Mouse (Mus musculus) ES-E14 (cell line): ENCODE measurements around the gene Cerk. TPM values are rescaled to one million over a fixed set of nuclear protein-coding genes. Genes with fewer than 3 reads are reported as not detected.

ENCODE experiments used
- DNase-seq: peaks from one replicate; pipeline ENCODE4 v3.0.0-alpha.2; 2013; ENCODE audit warnings: low read depth, low spot score
- H3K27ac ChIP-seq: 2 replicates; pipeline ENCODE4 v1.5.1; 2012; ENCODE audit warnings: low read depth, mild to moderate bottlenecking, low read length, moderate library complexity, mixed read lengths; ENCODE audit not compliant: poor library complexity, insufficient read depth, severe bottlenecking
- H3K36me3 ChIP-seq: 2 replicates; pipeline ENCODE4 v1.6.1; 2012; ENCODE audit warnings: mild to moderate bottlenecking, low read length, moderate library complexity, mixed read lengths; ENCODE audit not compliant: control insufficient read depth, poor library complexity, insufficient read depth, severe bottlenecking
- H3K4me1 ChIP-seq, 2 experiments: fragments of 150-350 bp in 1 of 2; sonication (generic) in 1 of 2; 2 replicates each; pipeline ENCODE4 v1.6.1; 2012; ENCODE audit warnings: low read length in 2 of 2, mild to moderate bottlenecking in 1 of 2, mixed read lengths in 1 of 2; ENCODE audit not compliant: control insufficient read depth in 2 of 2, insufficient read depth in 2 of 2, poor library complexity in 1 of 2
- H3K4me3 ChIP-seq, 2 experiments: fragments of 150-350 bp in 1 of 2; sonication (generic) in 1 of 2; 2 replicates each; pipeline ENCODE4 v1.5.1; 2012; ENCODE audit warnings: low read length in 2 of 2, low read depth in 1 of 2, mild to moderate bottlenecking in 1 of 2, mixed read lengths in 1 of 2; ENCODE audit not compliant: insufficient read depth in 1 of 2, poor library complexity in 1 of 2, severe bottlenecking in 1 of 2
- H3K9ac ChIP-seq: 2 replicates; pipeline ENCODE4 v1.6.1; 2012; ENCODE audit warnings: low read depth, mild to moderate bottlenecking, low read length, mixed read lengths; ENCODE audit not compliant: poor library complexity, insufficient read depth, severe bottlenecking
- H3K9me3 ChIP-seq: fragments of 150-350 bp; sonication (generic); 2 replicates; pipeline ENCODE4 v1.6.1; 2012; ENCODE audit warnings: low read depth, mild to moderate bottlenecking, low read length; ENCODE audit not compliant: control insufficient read depth, insufficient read depth
- CHD2 ChIP-seq: IDR thresholded peaks from 2 replicates; pipeline ENCODE4 v1.6.1; 2014; ENCODE audit warnings: mild to moderate bottlenecking, low read depth, low read length, inconsistent platforms
- HCFC1 ChIP-seq: IDR thresholded peaks from 2 replicates; pipeline ENCODE4 v1.6.1; 2012; ENCODE audit warnings: low read length, inconsistent platforms, borderline replicate concordance; ENCODE audit not compliant: insufficient read depth
- MAFK ChIP-seq: IDR thresholded peaks from 2 replicates; pipeline ENCODE4 v1.6.1; 2014; ENCODE audit warnings: mild to moderate bottlenecking, low read depth, low read length, inconsistent platforms; ENCODE audit not compliant: insufficient read depth
- ZC3H11A ChIP-seq: IDR thresholded peaks from 2 replicates; pipeline ENCODE4 v1.6.1; 2012; ENCODE audit warnings: low read depth, mild to moderate bottlenecking, inconsistent platforms, low read length, borderline replicate concordance
- ZNF384 ChIP-seq: IDR thresholded peaks from 2 replicates; pipeline ENCODE4 v1.6.1; 2012; ENCODE audit warnings: low read depth, low read length, inconsistent platforms
- in situ Hi-C, 2 experiments: fragments of 600-800 bp; cut with MboI; formaldehyde crosslinking; loops; one replicate each; pipeline ENCODE4 v1.15.1; 2025; ENCODE audit warnings: low sequenced_read_pairs in 2 of 2, inconsistent platforms in 1 of 2; ENCODE audit not compliant: unreplicated experiment in 2 of 2
- total RNA-seq: library from RNA; depleted of rRNA; stranded (reverse); fragments of 300-350 nt; gene quantifications from 2 replicates; pipeline ENCODE4 v1.2.3, GENCODE M21; 2012

Cerk gene
- total RNA-seq, 1 experiment = 3.4 TPM

GRCm38 (mm10) chr15:86231170-86231569 is 45.2 kb upstream of the Cerk start:
- Histone ChIP-seq H3K36me3 (no peaks in the 10 kb centered on the region), H3K9ac (no peak overlapping the region), H3K4me1 (no peaks in the 10 kb centered on the region), H3K27ac (no peak overlapping the region), H3K9me3 (no peaks in the 10 kb centered on the region), H3K4me3 (no peak overlapping the region)
- TF ChIP-seq ZC3H11A = no peak
- no peak for TF ChIP-seq MAFK
- TF ChIP-seq HCFC1 = no peak
- no peak for TF ChIP-seq ZNF384
- no peak for TF ChIP-seq CHD2
- in situ Hi-C loops = no loop called here
- DNase-seq = no peak

GRCm38 (mm10) chr15:86229623-86230022 is 43.7 kb upstream of the Cerk start:
- no peaks in the 10 kb centered on the region for H3K4me1 ChIP-seq
- H3K9ac ChIP-seq = no peak overlapping the region
- no peaks in the 10 kb centered on the region for H3K9me3 ChIP-seq
- H3K36me3 ChIP-seq = no peaks in the 10 kb centered on the region
- TF ChIP-seq ZC3H11A (no peak), ZNF384 (no peak), MAFK (no peak), HCFC1 (no peak), CHD2 (no peak)
- in situ Hi-C loops = no loop called here
- DNase-seq = no peak
- H3K27ac ChIP-seq = no peak overlapping the region
- no peak overlapping the region for H3K4me3 ChIP-seq

- no peak overlapping the region for H3K9ac ChIP-seq
- no peaks in the 10 kb centered on the region for H3K9me3 ChIP-seq
- TF ChIP-seq ZC3H11A = no peak
- TF ChIP-seq HCFC1 = no peak
- TF ChIP-seq CHD2 = no peak
- TF ChIP-seq ZNF384 = no peak
- TF ChIP-seq MAFK = no peak
- H3K4me3 ChIP-seq = no peak overlapping the region
- H3K27ac ChIP-seq = no peak overlapping the region
- in situ Hi-C loops = no loop called here
- no peaks in the 10 kb centered on the region for H3K4me1 ChIP-seq
- no peaks in the 10 kb centered on the region for H3K36me3 ChIP-seq
- no peak for DNase-seq
Observed at GRCm38 (mm10) chr15:86229088-86229487, 43.1 kb upstream of the Cerk start.

DNA sequence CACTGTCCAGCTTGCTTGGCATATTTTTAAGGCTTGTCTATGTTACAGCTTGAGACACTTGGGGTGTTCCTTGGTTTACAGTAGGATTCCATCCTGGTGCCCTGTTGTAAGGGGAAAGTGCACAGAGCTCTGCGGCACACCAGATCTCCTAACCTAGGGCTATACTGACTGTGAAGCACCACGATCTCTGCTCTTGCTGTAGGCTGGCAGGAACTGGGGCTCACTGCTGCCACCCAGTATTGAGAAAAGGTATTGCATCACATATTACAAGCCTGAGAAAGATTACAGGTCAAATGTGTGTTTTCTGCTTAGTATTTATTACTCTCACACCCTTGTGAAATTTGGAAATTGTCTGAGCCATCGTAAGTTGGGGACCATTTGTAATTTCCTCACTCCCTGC is 42.2 kb upstream of the Cerk start:
- TF ChIP-seq ZNF384 = no peak
- TF ChIP-seq CHD2 = no peak
- no peak for TF ChIP-seq MAFK
- no peak for TF ChIP-seq ZC3H11A
- no peak for TF ChIP-seq HCFC1
- Histone ChIP-seq H3K9me3 (no peaks in the 10 kb centered on the region), H3K4me3 (no peak overlapping the region), H3K27ac (no peak overlapping the region), H3K9ac (no peak overlapping the region), H3K4me1 (no peaks in the 10 kb centered on the region), H3K36me3 (no peaks in the 10 kb centered on the region)
- in situ Hi-C loops = no loop called here
- no peak for DNase-seq

- no peak overlapping the region for H3K9ac ChIP-seq
- H3K4me1 ChIP-seq = no peaks in the 10 kb centered on the region
- no peaks in the 10 kb centered on the region for H3K36me3 ChIP-seq
- no peak for TF ChIP-seq MAFK
- no peak for TF ChIP-seq ZNF384
- no peak for TF ChIP-seq HCFC1
- no peak for TF ChIP-seq ZC3H11A
- TF ChIP-seq CHD2 = no peak
- no peak for DNase-seq
- in situ Hi-C loops = no loop called here
- no peaks in the 10 kb centered on the region for H3K9me3 ChIP-seq
- no peak overlapping the region for H3K4me3 ChIP-seq
- no peak overlapping the region for H3K27ac ChIP-seq
Observed at GRCm38 (mm10) chr15:86226968-86227367, 41.0 kb upstream of the Cerk start.
